Mouse (Mus musculus): Measurements from ENCODE around the gene Dgkd. TPM values are rescaled to one million over a fixed set of nuclear protein-coding genes. Genes with fewer than 3 reads are reported as not detected.

The Dgkd gene
- polyA plus RNA-seq, 1 experiment from 2014 or later = 32.9 TPM

DNA sequence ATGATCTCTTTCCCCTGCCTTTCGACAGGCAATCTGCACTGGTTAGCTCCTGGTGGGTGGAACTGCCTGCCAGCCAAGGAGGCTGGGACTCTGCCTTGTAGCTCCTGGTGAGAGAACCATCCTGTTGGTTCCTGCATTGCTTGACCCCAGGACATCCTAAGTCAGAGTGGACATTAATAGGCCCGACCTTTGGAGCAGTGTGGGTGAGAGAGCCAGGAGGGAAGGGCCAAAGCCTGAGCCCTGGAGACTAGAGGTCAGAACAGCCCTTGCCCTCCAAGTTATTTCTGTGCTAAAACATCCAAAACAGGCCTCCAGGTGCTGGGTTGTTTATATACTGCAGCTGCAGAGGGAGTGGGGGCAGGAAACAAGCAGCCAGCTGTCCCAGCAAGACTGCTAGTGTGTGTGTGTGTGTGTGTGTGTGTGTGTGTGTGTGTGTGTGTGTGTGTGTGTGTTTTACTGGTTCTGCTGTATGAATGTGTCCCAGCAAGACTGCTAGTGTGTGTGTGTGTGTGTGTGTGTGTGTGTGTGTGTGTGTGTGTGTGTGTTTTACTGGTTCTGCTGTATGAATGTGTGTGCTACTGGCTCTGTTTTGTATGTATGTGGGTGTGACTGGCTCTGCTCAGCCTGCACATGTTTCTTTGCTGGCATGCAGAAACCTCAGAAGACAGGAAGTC lies 6.1 kb upstream of the Dgkd start:
- no peak overlapping the region for H3K4me2 ChIP-seq (ENCODE audit: low read depth, low read length)
- H3K4me1 ChIP-seq (replicated peaks; ENCODE audit: control insufficient read depth, insufficient read depth, low read length) = peaks cover 12% of the 10 kb centered on the region
- H3K4me3 ChIP-seq (ENCODE audit: low read length) = no peak overlapping the region
- ATAC-seq (ENCODE audit: low read depth) = peak; percentile 73
- H3K9me3 ChIP-seq (ENCODE audit: control insufficient read depth, low read length) = no peaks in the 10 kb centered on the region
- 28% methylated on average over 2 of the region's 2 CpGs for WGBS
- no peak overlapping the region for H3K9ac ChIP-seq (ENCODE audit: low read length)
- H3K27me3 ChIP-seq (ENCODE audit: control insufficient read depth, insufficient read depth, low read depth, low read length) = no peaks in the 10 kb centered on the region
- no peaks in the 10 kb centered on the region for H3K36me3 ChIP-seq (ENCODE audit: control insufficient read depth, insufficient read depth, low read length)
- H3K27ac ChIP-seq (ENCODE audit: low read length) = no peak overlapping the region

DNA sequence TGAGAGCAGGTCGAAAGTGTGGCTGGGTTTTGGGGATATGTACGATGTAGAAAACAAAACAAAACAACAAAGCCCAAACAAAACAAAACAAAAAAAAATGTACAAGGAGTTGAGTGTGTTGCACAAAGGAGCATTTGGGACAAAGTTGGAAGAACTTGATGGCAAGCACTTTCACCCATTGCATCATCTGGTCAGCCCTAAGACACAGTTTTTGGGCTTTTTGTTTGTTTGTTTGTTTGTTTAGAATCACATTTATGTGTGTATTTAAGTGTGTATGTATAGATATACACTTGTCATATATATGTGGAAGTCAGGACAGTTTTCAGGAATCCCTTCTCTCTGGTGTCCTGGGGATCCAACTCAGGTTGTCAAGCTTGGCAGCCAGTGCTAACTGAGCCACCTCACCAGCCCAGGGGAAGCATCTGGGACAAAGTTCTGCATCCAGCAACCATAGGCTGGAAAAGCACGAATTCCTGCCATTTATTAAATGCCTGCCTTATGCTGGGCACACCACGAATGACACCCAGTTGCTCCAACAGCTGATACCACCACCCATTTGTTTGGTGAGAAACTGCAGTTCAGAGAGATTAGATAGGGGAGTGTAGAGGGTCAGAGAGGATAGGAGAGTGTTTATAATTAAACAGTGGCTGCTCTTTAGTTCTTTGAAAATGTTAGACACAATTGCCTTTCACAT lies 5.5 kb upstream of the Dgkd start:
- no peak overlapping the region for H3K27ac ChIP-seq (ENCODE audit: low read length)
- no peaks in the 10 kb centered on the region for H3K9me3 ChIP-seq (ENCODE audit: control insufficient read depth, low read length)
- H3K27me3 ChIP-seq (ENCODE audit: control insufficient read depth, insufficient read depth, low read depth, low read length) = no peaks in the 10 kb centered on the region
- H3K4me2 ChIP-seq (ENCODE audit: low read depth, low read length) = no peak overlapping the region
- WGBS = 16% methylated on average over 4 of the region's 4 CpGs
- H3K4me1 ChIP-seq (replicated peaks; ENCODE audit: control insufficient read depth, insufficient read depth, low read length) = peaks cover 14% of the 10 kb centered on the region
- H3K4me3 ChIP-seq (ENCODE audit: low read length) = no peak overlapping the region
- H3K9ac ChIP-seq (ENCODE audit: low read length) = no peak overlapping the region
- no peaks in the 10 kb centered on the region for H3K36me3 ChIP-seq (ENCODE audit: control insufficient read depth, insufficient read depth, low read length)
- ATAC-seq (ENCODE audit: low read depth) = no peak

DNA sequence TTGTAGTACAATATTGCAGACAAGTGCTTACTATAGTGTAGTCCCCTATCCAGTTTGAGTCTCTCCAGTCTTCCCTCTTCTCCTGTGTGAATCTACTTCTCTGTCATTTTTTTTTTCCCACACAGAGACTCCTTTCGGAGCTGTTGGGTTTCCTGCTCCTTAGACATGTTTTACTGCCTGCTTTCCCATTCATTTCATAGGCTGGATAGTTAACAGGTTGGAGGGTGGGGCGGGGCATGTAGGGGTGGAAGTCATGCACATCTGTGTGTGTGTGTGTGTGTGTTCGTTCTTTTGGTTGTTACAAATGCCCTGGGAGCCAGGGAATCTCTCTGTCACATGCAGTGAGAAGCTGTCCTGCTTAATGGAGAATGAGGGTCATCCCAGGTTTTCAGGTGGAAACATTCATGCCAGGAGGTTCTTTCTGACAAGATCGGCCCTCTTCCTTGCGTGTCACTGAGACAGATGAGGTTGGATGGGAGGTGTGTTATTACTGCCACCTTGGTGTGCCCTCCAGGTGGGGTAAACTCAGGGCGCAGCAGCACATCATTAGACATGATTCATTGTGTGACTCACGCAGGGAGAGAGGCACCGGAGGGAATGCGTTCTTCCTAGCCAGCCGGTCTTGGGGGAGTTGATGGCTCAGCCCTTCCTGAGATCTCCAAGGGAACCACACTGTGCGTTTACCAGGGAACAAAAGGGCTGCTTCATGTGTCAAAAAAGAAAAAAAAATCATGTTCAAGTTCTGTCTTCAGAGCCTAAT lies 4.7 kb upstream of the Dgkd start:
- no peak overlapping the region for H3K4me3 ChIP-seq (ENCODE audit: low read length)
- no peaks in the 10 kb centered on the region for H3K27me3 ChIP-seq (ENCODE audit: control insufficient read depth, insufficient read depth, low read depth, low read length)
- H3K27ac ChIP-seq (ENCODE audit: low read length) = no peak overlapping the region
- no peak for ATAC-seq (ENCODE audit: low read depth)
- WGBS = 32% methylated on average over 11 of the region's 11 CpGs
- no peak overlapping the region for H3K9ac ChIP-seq (ENCODE audit: low read length)
- peaks cover 15% of the 10 kb centered on the region for H3K4me1 ChIP-seq (replicated peaks; ENCODE audit: control insufficient read depth, insufficient read depth, low read length)
- H3K4me2 ChIP-seq (ENCODE audit: low read depth, low read length) = no peak overlapping the region
- no peaks in the 10 kb centered on the region for H3K9me3 ChIP-seq (ENCODE audit: control insufficient read depth, low read length)
- H3K36me3 ChIP-seq (ENCODE audit: control insufficient read depth, insufficient read depth, low read length) = no peaks in the 10 kb centered on the region

DNA sequence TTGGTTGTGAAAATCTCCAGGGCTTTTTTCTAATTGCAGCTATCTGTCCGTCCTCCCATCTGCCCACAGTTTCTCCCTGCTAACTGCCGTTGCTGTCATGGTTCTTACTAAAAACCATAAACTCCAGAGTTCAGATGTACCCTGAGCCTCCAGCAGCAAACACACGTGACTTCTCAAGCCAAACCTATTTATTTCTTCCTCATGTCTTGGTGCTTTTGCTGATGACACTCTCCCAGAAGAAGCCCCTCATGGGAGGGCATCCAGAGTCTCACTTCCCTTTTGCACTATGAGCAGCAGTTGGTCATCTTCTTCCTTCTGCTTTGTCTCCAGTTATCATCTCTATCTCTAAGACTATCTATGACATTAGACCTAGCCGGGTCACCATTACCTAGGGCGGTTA lies 3.8 kb upstream of the Dgkd start:
- Histone ChIP-seq H3K36me3 (ENCODE audit: control insufficient read depth, insufficient read depth, low read length) (no peaks in the 10 kb centered on the region), H3K27me3 (ENCODE audit: control insufficient read depth, insufficient read depth, low read depth, low read length) (no peaks in the 10 kb centered on the region), H3K4me2 (ENCODE audit: low read depth, low read length) (no peak overlapping the region), H3K27ac (ENCODE audit: low read length) (no peak overlapping the region), H3K9me3 (ENCODE audit: control insufficient read depth, low read length) (no peaks in the 10 kb centered on the region), H3K9ac (ENCODE audit: low read length) (no peak overlapping the region), H3K4me1 (replicated peaks; ENCODE audit: control insufficient read depth, insufficient read depth, low read length) (peaks cover 19% of the 10 kb centered on the region), H3K4me3 (ENCODE audit: low read length) (no peak overlapping the region)
- WGBS = 65% methylated on average over 5 of the region's 5 CpGs
- no peak for ATAC-seq (ENCODE audit: low read depth)

DNA sequence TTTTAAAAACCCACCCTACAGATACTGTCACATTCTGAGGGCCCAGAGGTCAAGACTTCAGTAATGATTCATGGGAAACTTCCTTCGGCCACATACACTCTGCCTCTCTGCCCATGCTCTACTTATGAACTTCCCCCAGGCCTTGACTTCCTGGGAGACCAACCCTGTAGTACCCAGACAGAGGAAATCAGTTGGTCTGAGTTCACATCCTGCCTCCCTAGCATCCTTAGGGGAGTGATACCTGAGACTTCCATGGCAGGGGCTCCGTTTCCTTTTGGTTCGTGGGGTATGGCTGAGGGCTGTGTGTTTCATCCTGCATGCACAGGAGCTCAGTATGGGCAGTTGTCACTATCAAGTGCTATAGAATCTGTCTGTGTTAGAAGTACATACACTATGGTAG lies 1.7 kb upstream of the Dgkd start:
- Histone ChIP-seq H3K9me3 (ENCODE audit: control insufficient read depth, low read length) (no peaks in the 10 kb centered on the region), H3K27me3 (ENCODE audit: control insufficient read depth, insufficient read depth, low read depth, low read length) (no peaks in the 10 kb centered on the region), H3K36me3 (ENCODE audit: control insufficient read depth, insufficient read depth, low read length) (no peaks in the 10 kb centered on the region), H3K9ac (ENCODE audit: low read length) (no peak overlapping the region), H3K27ac (ENCODE audit: low read length) (no peak overlapping the region), H3K4me2 (ENCODE audit: low read depth, low read length) (no peak overlapping the region), H3K4me1 (replicated peaks; ENCODE audit: control insufficient read depth, insufficient read depth, low read length) (peaks cover 30% of the 10 kb centered on the region), H3K4me3 (ENCODE audit: low read length) (no peak overlapping the region)
- ATAC-seq (ENCODE audit: low read depth) = no peak
- WGBS = 86% methylated on average over 3 of the region's 3 CpGs

DNA sequence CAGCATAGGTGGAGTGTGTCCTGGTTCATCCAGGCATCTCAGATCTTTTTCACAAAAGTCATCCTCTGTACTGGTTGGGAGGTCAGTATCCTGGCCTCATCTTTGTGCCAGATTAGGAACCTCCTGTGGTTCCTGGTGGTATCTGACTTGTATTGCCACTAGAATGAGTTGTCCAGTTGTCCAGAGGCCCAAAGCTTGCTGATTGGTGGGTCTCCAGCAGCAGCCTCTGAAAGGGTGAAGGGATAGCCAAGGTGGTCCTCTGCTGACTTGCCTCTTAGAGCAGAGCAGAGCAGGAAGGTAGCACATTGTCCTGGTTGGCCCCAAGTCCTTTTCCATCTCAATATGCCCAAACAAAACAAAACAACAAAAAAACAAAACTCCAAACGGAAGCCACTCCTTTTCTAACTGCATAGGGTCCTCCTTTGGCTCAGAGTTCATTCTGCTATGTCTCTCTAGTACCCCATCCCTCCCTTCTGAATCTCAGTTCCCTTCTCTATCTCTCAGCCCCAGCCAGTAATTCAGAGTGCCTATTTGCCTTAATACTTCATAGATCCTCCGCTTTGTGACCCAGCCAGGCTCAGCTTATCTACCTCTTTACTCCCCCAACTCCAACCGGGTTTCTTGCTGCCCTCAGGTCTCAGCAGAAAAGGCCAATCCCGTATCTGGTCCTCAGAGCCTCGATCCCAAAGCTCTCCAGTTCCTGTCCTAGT lies 851 bp upstream of the Dgkd start:
- WGBS = 50% methylated on average over 5 of the region's 5 CpGs
- H3K4me1 ChIP-seq (replicated peaks; ENCODE audit: control insufficient read depth, insufficient read depth, low read length) = peaks cover 32% of the 10 kb centered on the region
- no peaks in the 10 kb centered on the region for H3K27me3 ChIP-seq (ENCODE audit: control insufficient read depth, insufficient read depth, low read depth, low read length)
- peak overlapping the region; percentile 58 for H3K4me2 ChIP-seq (ENCODE audit: low read depth, low read length)
- H3K4me3 ChIP-seq (ENCODE audit: low read length) = peak overlapping the region; percentile 89
- H3K9ac ChIP-seq (ENCODE audit: low read length) = peak overlapping the region; percentile 34
- no peaks in the 10 kb centered on the region for H3K36me3 ChIP-seq (ENCODE audit: control insufficient read depth, insufficient read depth, low read length)
- no peak for ATAC-seq (ENCODE audit: low read depth)
- no peaks in the 10 kb centered on the region for H3K9me3 ChIP-seq (ENCODE audit: control insufficient read depth, low read length)
- H3K27ac ChIP-seq (ENCODE audit: low read length) = 0 out of 2 replicates have a peak overlapping the region, but pooled peaks have one; percentile 38

DNA sequence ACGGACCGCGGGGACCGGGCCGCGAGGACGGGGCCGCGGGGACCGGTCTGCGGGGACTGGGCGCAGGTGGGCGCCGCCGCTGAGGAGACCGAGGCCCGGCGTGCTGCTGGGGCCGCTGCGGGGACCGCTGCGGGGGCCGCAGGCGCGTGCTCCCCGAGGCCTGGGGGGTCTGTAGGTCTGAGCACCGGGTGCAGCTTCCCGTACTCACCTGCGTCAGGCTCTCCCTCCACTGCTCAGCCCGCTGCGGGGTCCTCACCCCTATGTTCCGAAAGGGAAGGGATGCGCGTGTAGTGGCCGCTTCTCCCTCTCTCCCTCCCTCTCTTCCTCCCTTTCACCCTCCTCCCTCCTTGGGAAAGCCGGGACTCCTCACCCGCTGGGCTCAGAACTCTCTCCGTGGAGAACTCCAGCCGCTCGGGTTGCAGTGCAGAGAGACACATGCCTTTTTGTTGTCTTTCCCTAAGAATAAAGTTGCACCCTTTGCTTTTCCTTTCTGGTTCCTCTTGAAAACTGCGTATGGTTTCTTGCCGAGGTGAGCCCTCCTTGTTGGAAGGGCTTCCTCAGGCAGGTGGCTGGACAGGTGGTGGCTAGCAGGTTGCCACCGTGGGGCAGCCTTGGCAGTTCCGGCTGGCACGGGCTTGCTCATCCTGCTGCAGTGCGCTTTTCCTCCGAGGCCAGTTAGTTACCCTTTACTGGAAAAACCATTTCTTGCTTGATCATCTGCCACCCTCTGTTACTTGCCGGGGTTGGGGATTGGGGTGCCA lies 694 bp downstream of the Dgkd start:
- H3K4me1 ChIP-seq (replicated peaks; ENCODE audit: control insufficient read depth, insufficient read depth, low read length) = peaks cover 35% of the 10 kb centered on the region
- peak overlapping the region; percentile 98 for H3K4me2 ChIP-seq (ENCODE audit: low read depth, low read length)
- H3K27ac ChIP-seq (ENCODE audit: low read length) = peak overlapping the region; percentile 64
- no peaks in the 10 kb centered on the region for H3K27me3 ChIP-seq (ENCODE audit: control insufficient read depth, insufficient read depth, low read depth, low read length)
- no peaks in the 10 kb centered on the region for H3K36me3 ChIP-seq (ENCODE audit: control insufficient read depth, insufficient read depth, low read length)
- WGBS = under 1% methylated on average over 20 of the region's 48 CpGs
- H3K9ac ChIP-seq (ENCODE audit: low read length) = peak overlapping the region; percentile 94
- H3K4me3 ChIP-seq (ENCODE audit: low read length) = peak overlapping the region; percentile 89
- no peaks in the 10 kb centered on the region for H3K9me3 ChIP-seq (ENCODE audit: control insufficient read depth, low read length)
- ATAC-seq (ENCODE audit: low read depth) = peak; percentile 36; the same call in 1 of the 2 replicates

DNA sequence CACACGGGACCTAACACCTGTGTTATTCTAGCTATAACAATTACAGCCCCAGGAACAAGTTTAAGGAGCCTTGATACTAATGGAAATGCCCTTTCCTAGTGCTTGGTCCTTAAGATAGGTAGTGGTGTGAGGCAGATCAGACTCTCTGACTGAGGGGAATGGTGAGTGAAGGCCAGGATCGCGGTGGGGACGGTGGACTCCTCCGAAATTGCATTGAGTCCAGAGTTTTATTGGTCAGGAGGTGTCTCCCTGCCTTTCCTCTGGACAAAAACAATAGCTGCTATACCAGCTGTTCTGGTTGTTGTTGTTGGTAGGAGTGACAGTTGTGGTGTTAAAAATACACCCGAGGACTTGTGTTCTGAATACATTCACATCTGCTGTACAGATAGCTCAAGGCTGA lies 1.3 kb downstream of the Dgkd start:
- H3K9ac ChIP-seq (ENCODE audit: low read length) = peak overlapping the region; percentile 94
- peak overlapping the region; percentile 98 for H3K4me2 ChIP-seq (ENCODE audit: low read depth, low read length)
- H3K36me3 ChIP-seq (ENCODE audit: control insufficient read depth, insufficient read depth, low read length) = no peaks in the 10 kb centered on the region
- H3K27me3 ChIP-seq (ENCODE audit: control insufficient read depth, insufficient read depth, low read depth, low read length) = no peaks in the 10 kb centered on the region
- WGBS = 22% methylated on average over 6 of the region's 6 CpGs
- ATAC-seq (ENCODE audit: low read depth) = no peak
- no peaks in the 10 kb centered on the region for H3K9me3 ChIP-seq (ENCODE audit: control insufficient read depth, low read length)
- peaks cover 33% of the 10 kb centered on the region for H3K4me1 ChIP-seq (replicated peaks; ENCODE audit: control insufficient read depth, insufficient read depth, low read length)
- H3K4me3 ChIP-seq (ENCODE audit: low read length) = peak overlapping the region; percentile 89
- H3K27ac ChIP-seq (ENCODE audit: low read length) = no peak overlapping the region

Measured in lung, embryonic 16.5 days (tissue).